Mouse (Mus musculus) megakaryocyte, embryonic 14.5 days (primary cell): ENCODE measurements at regions not wholly inside any gene's neighbourhood (a gene's known extent, or its start where the extent isn't known, plus 50 kb on each side); places are given as distances from the start of the nearest gene placed in this dataset.

Experiments
- H3K27me3 ChIP-seq: replicated peaks from 2 replicates; pipeline ENCODE3; 2012; ENCODE audit warnings: inconsistent platforms
- H3K36me3 ChIP-seq: replicated peaks from 2 replicates; pipeline ENCODE3; 2012; ENCODE audit warnings: low read length, inconsistent platforms, mixed read lengths
- H3K4me1 ChIP-seq: 2 replicates; pipeline ENCODE4 v1.6.1; 2012; ENCODE audit warnings: inconsistent platforms
- H3K4me3 ChIP-seq: replicated peaks from 2 replicates; pipeline ENCODE3; 2012; ENCODE audit warnings: moderate library complexity, mild to moderate bottlenecking, inconsistent platforms
- H3K9me3 ChIP-seq: 2 replicates; pipeline ENCODE4 v1.6.1; 2012; ENCODE audit warnings: inconsistent platforms
- FLI1 ChIP-seq: IDR thresholded peaks from 2 replicates; pipeline ENCODE4 v1.6.1; 2012; ENCODE audit warnings: low read length, inconsistent platforms, mixed read lengths
- GATA1 ChIP-seq: IDR thresholded peaks from 3 replicates; pipeline ENCODE4 v1.6.1; 2012; ENCODE audit warnings: mixed read lengths, low read length, inconsistent platforms, borderline replicate concordance

- H3K9me3 ChIP-seq, result peaks cover 12% of the 10 kb centered on the region
- peaks cover 7% of the 10 kb centered on the region for H3K36me3 ChIP-seq
- peaks cover 4% of the 10 kb centered on the region; the same call in 1 of the 2 replicates for H3K4me1 ChIP-seq
- no peak overlapping the region for H3K4me3 ChIP-seq
- peaks cover 2% of the 10 kb centered on the region for H3K27me3 ChIP-seq
- TF ChIP-seq GATA1, result no peak
- no peak for TF ChIP-seq FLI1
Measured at GRCm38 (mm10) chr11:21027299-21027698, 63.8 kb upstream of the Peli1 start.

- H3K9me3 ChIP-seq, result peaks cover 12% of the 10 kb centered on the region
- peaks cover 7% of the 10 kb centered on the region for H3K36me3 ChIP-seq
- peaks cover 6% of the 10 kb centered on the region for H3K4me1 ChIP-seq
- H3K4me3 ChIP-seq, result no peak overlapping the region
- TF ChIP-seq GATA1, result no peak
- TF ChIP-seq FLI1, result no peak
- H3K27me3 ChIP-seq, result peaks cover 2% of the 10 kb centered on the region
Measured at GRCm38 (mm10) chr11:21030362-21030761, 60.7 kb upstream of the Peli1 start.

DNA sequence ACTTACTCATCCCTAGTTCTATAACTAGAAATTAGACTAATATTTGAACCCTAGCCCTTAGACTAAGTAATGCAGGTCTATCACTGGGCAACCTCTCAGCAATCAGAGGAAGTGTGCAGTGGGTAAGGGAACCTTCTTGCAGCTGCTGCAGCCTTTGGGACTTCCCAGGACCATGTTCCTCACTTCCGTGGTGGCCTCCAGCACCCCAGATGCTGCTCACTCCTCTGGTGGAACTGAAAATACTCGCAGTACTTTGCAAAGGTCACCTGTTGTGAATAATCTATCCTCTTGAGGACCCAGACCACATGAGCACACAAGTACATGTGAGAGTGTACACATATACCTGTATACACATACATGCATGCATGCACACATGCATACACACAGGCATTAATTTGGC, 59.3 kb upstream of the Peli1 start:
- no peak overlapping the region for H3K4me3 ChIP-seq
- no peak for TF ChIP-seq GATA1
- TF ChIP-seq FLI1, result no peak
- peaks cover 6% of the 10 kb centered on the region for H3K4me1 ChIP-seq
- H3K27me3 ChIP-seq, result no peaks in the 10 kb centered on the region
- peaks cover 12% of the 10 kb centered on the region for H3K9me3 ChIP-seq
- peaks cover 7% of the 10 kb centered on the region for H3K36me3 ChIP-seq

DNA sequence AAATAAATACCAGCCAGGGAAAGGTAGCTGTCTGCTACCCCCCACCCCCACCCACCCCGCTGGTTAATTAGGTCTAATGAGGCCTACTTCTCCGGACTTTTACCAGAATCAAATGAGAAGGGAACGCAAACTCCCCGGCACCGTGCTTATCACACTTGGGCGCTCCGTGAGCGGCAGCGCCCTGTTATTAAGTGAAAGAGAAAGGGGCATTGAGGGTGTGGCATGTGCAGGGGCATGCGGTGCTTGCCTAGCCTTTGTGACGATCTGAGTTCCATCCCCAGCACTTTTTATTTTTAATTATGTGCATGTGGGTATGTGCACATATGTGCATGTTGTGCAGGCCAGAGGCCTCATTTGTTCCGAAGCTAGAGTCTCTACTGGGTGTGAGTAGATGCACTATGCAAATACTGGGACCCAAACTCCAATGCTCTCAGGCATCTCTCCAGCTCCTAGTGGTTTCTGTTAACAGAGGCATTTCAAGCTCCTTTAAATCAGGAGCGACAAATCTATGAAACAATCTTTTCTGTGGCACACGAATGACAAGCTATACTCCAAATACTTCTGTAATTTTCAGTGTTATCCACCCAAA, 57.8 kb upstream of the Peli1 start:
- H3K4me3 ChIP-seq, result no peak overlapping the region

DNA sequence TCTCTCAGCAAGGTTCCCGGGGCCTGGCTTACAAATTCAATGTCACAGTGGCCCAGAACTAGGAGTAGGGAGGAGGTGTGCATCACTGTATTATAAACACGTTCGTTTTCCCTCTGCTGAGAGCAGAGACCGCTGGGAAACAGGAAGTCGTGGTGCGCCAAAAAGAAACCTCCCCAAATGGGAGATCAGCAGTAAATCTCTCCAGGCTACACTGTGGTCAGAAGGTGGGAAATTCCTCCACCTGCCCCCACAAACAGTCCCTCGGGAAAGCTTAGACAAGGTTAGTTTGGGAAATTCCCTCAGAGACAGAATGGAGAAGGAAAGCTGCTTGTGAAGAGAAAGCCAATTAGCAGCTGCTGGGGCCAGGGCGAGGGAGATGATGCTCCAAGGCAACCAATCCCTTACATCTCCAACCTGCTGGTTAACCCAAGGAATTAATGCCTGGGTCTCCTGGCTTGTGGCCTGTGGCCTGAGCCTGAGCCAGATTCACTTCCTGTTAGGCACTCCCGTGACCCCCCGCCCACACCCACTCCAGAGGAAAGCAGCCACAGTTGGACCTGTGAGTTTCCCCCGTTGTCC, 57.2 kb upstream of the Peli1 start:
- TF ChIP-seq GATA1 (no peak), FLI1 (no peak)
- H3K4me1 ChIP-seq, result peaks cover 6% of the 10 kb centered on the region
- no peaks in the 10 kb centered on the region for H3K27me3 ChIP-seq
- H3K4me3 ChIP-seq, result no peak overlapping the region
- H3K9me3 ChIP-seq, result peaks cover 12% of the 10 kb centered on the region
- peaks cover 7% of the 10 kb centered on the region for H3K36me3 ChIP-seq

More for the DNA sequence above, 57.8 kb upstream of the Peli1 start:
- TF ChIP-seq FLI1, result no peak
- Histone ChIP-seq H3K27me3 (no peaks in the 10 kb centered on the region), H3K4me1 (peaks cover 6% of the 10 kb centered on the region), H3K9me3 (peaks cover 12% of the 10 kb centered on the region), H3K36me3 (peaks cover 7% of the 10 kb centered on the region)

DNA sequence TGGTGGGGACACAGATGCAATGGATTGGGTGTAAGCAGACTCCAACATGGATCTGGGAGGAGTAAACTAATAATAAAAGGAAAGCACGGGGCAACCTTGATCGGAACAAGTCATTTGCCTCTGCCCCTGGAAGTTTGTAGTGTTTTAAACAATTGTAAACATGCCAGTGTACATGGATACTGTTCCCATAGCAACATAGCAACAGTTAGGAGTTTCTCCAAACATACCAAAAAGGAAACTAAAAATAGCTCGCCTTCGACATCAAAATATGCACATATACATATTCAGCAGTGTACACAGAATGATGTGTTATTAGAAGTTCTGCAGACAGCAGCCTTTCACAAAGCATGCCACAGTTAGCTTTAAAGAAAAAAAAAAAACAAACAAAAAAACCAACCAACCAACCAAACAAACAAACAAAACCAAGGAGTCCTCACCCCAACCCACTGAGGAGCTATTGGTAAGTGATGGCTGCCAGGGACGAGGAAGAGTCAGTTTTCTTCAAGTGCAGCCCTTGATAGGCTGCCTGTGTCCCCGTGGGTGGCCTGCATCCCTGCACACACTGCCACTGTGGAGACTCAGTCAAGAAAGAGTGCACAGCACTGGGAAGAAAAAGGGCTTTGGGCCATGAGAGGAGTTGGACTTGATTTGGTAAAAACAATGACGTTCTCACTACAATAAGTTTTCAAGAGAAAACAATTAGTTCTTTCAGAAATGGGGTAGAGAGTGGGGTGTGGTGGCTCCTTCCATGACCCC, 54.8 kb upstream of the Peli1 start:
- TF ChIP-seq GATA1, result no peak
- no peak for TF ChIP-seq FLI1
- Histone ChIP-seq H3K4me1 (peaks cover 6% of the 10 kb centered on the region), H3K27me3 (no peaks in the 10 kb centered on the region), H3K4me3 (no peak overlapping the region), H3K36me3 (no peaks in the 10 kb centered on the region), H3K9me3 (no peaks in the 10 kb centered on the region)

- no peak for TF ChIP-seq GATA1
- no peak for TF ChIP-seq FLI1
- peaks cover 6% of the 10 kb centered on the region for H3K4me1 ChIP-seq
- no peaks in the 10 kb centered on the region for H3K27me3 ChIP-seq
- H3K36me3 ChIP-seq, result no peaks in the 10 kb centered on the region
- H3K9me3 ChIP-seq, result no peaks in the 10 kb centered on the region
- no peak overlapping the region for H3K4me3 ChIP-seq
Measured at GRCm38 (mm10) chr11:21037267-21037906, 53.7 kb upstream of the Peli1 start.

- Histone ChIP-seq H3K27me3 (peaks cover 7% of the 10 kb centered on the region), H3K4me1 (0 out of 2 replicates have a peak, but pooled peaks cover 4% of the 10 kb centered on the region), H3K4me3 (no peak overlapping the region), H3K9me3 (no peaks in the 10 kb centered on the region), H3K36me3 (no peaks in the 10 kb centered on the region)
- TF ChIP-seq FLI1 (no peak), GATA1 (no peak)
Measured at GRCm38 (mm10) chr11:21041201-21041600, 49.9 kb upstream of the Peli1 start.
